Mouse (Mus musculus) embryo, embryonic 9.5 days (tissue): ENCODE results near the gene Grid2.
"Not testable (repeated sequence)": the region's sequence is repeated elsewhere in the genome, so short reads cannot be mapped to it uniquely, and the experiment has no call there.

Experiments used
- DNase-seq: peaks from one replicate; pipeline ENCODE4 v3.0.0-alpha.2; 2017; ENCODE audit errors: extremely low spot score

Grid2 gene

GRCm38 (mm10) chr6:63255826-63256555, at the start of gene Grid2:
Gene Grid2 (plus strand): TSS chr6:63255876.
- peak; percentile 62 for DNase-seq

- no peak for DNase-seq
Observed at GRCm38 (mm10) chr6:63250738-63251137, 4.9 kb upstream of the Grid2 start.

GRCm38 (mm10) chr6:63256556-63257405, 1.1 kb downstream of the Grid2 start:
- peak; percentile 59 for DNase-seq

GRCm38 (mm10) chr6:63257406-63257845, 1.8 kb downstream of the Grid2 start:
- DNase-seq, result peak; percentile 68

- DNase-seq, result peak; percentile 35
Observed at GRCm38 (mm10) chr6:63257876-63258275, 2.2 kb downstream of the Grid2 start.

- DNase-seq, result no peak
Observed at GRCm38 (mm10) chr6:63259764-63260163, 4.1 kb downstream of the Grid2 start.

GRCm38 (mm10) chr6:63284419-63284818, 28.7 kb downstream of the Grid2 start:
- DNase-seq, result no peak

- DNase-seq, result no peak
Observed at GRCm38 (mm10) chr6:63342438-63343004, 86.8 kb downstream of the Grid2 start.

GRCm38 (mm10) chr6:63347015-63347414, 91.3 kb downstream of the Grid2 start:
- DNase-seq, result no peak

- peak; percentile 2 for DNase-seq
Observed at GRCm38 (mm10) chr6:63381061-63381611, 125.5 kb downstream of the Grid2 start.

GRCm38 (mm10) chr6:63401698-63402097, 146.0 kb downstream of the Grid2 start:
- DNase-seq, result no peak

- no peak for DNase-seq
Observed at GRCm38 (mm10) chr6:63417534-63417933, 161.9 kb downstream of the Grid2 start.

GRCm38 (mm10) chr6:63432751-63433150, 177.1 kb downstream of the Grid2 start:
- no peak for DNase-seq

- DNase-seq, result no peak
Observed at GRCm38 (mm10) chr6:63448175-63448574, 192.5 kb downstream of the Grid2 start.

GRCm38 (mm10) chr6:63482141-63482540, 226.5 kb downstream of the Grid2 start:
- DNase-seq, result no peak

GRCm38 (mm10) chr6:63515016-63515415, 259.3 kb downstream of the Grid2 start:
- no peak for DNase-seq

GRCm38 (mm10) chr6:63515957-63516356, 260.3 kb downstream of the Grid2 start:
- no peak for DNase-seq

GRCm38 (mm10) chr6:63531751-63532150, 276.1 kb downstream of the Grid2 start:
- no peak for DNase-seq

GRCm38 (mm10) chr6:63532901-63533300, 277.2 kb downstream of the Grid2 start:
- DNase-seq, result no peak

- no peak for DNase-seq
Observed at GRCm38 (mm10) chr6:63547741-63548140, 292.1 kb downstream of the Grid2 start.

- DNase-seq, result not testable (repeated sequence)
Observed at GRCm38 (mm10) chr6:63568741-63569140, 313.1 kb downstream of the Grid2 start.

- no peak for DNase-seq
Observed at GRCm38 (mm10) chr6:63590681-63591080, 335.0 kb downstream of the Grid2 start.
